Mouse (Mus musculus) NIH3T3 (cell line): ENCODE measurements at regions not wholly inside any gene's neighbourhood (a gene's known extent, or its start where the extent isn't known, plus 50 kb on each side); places are given as distances from the start of the nearest gene placed in this dataset.
A peak's percentile ranks its signal among the peaks of the same experiment; 100 is the strongest.

Source experiments
- DNase-seq: peaks from one replicate; pipeline ENCODE4 v3.0.0-alpha.2; 2012; ENCODE audit warnings: low read depth

DNA sequence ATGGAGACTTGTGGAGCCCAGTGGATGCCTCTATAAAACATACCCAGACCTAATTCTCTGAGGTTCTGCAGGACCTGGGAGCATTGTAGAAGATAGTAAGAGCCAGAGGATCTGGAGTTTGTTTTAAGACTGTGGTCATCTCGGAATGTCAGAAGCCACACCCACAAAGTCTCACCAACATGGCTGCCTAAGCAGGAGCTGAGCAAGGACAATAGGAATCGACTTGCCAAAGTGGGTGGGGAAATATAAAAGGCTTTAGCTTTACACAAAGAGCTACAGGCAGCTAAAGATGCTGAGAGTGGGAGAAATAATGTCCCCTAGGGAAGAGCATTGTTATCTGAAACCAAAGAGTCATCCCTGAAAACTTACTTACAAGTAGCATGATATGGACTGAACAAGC lies 364.7 kb upstream of the Pik3r1 start:
- peak; percentile 21 for DNase-seq

- DNase-seq: no peak
Observed at GRCm38 (mm10) chr13:102135210-102135609, 367.2 kb upstream of the Pik3r1 start.

GRCm38 (mm10) chr13:102142986-102143385 lies 375.0 kb upstream of the Pik3r1 start:
- no peak for DNase-seq

DNA sequence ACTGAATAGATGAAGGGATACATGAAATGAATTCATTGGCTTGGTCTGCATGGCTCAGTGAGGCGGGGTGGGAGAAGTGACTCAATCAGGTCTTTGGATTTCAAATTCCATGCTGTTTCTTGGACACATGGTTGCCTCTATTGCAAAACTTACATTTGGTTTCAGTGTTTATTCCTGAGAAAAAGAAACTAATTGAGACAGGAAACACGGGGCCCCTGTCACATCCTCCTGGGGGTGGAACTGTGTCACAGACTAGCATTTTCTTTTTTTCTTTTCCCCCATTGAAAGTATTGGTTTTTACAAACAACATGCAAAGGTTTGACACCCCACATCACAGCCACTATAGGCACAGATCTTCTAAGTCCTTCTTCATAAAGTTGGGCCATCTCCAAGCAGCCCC lies 375.8 kb upstream of the Pik3r1 start:
- DNase-seq: peak; percentile 46

DNA sequence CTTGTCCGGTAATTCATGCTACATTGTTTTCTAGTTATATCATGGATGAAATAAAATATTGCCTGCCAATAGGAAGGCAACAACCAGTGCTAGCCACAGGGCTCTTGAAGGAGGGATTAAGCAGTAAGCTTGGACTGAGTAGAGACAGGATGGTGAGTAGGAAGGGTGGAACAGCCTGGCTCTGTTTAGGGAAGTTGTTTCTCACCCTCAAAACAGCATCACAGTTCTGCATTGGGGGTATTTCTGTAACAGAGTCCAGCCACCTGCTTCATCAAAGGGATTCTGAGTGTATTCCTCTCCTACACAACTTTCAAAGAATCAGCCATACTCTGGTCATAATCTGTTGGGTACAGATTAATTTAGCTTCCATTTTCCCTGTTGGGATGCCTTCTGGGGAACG lies 380.0 kb upstream of the Pik3r1 start:
- no peak for DNase-seq

GRCm38 (mm10) chr13:102153785-102154608 lies 386.0 kb upstream of the Pik3r1 start:
- DNase-seq: peak; percentile 73

- DNase-seq: no peak
Observed at GRCm38 (mm10) chr13:102154609-102154899, 386.5 kb upstream of the Pik3r1 start.

- no peak for DNase-seq
Observed at GRCm38 (mm10) chr13:102157369-102158130, 389.5 kb upstream of the Pik3r1 start.

DNA sequence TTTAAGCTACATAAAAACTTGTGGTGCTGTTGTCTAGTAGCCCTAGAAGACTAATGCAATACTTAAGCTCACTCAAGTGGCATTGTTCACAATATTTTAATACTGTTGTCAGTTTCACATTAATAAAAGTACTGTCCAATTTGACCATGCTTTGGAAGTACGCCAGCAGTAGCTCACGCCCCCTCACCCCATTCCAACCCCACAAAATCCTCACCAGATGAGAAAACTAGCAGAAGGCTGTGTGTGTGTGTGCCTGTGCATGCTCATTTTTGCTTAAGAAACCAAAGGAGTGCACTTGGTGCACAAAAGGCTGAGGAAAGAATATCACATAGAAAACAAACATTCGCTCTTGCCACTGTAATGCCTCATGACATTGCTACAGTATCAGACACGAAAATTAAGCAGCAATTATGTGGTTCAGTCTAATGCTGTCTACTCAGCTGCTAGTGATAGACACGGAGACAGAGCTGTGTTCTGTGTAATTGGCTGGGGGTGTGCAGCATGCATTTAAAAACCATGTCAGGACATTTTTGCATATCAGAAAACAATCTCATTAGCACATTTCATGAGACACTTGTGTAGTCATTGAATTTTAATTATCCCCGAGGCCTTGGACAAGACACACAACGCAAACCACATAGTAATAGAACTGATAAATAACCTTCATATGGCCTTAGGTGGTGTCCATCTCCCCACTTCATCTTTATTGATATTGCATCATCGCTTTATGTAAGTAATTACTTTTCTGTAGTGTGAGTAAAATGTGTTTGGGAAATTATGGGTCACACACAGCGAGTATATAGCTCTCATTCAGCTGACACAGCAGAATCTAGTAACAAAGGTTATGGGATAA lies 405.6 kb upstream of the Pik3r1 start:
- peak; percentile 9 for DNase-seq

DNA sequence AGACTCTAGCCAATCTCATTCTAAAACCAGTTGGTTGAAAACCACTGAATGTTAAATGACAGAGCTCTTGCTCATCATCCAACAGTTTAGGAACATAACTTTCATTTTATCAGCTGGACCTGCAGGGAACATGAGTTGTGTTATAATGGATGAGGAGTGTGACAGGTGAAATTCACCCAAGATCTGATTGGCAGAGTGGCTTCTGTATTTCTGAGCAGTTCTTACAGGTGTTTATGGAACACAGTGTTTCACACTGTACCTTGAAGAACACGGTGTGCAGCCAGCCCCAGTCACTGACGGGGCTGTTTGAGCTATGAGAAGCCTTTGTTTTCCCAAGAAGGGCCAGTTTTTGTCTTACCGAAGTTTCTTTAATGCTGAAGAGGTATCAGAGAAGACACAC lies 406.4 kb upstream of the Pik3r1 start:
- no peak for DNase-seq

- DNase-seq: no peak
Observed at GRCm38 (mm10) chr13:102174896-102175295, 406.9 kb upstream of the Pik3r1 start.

DNA sequence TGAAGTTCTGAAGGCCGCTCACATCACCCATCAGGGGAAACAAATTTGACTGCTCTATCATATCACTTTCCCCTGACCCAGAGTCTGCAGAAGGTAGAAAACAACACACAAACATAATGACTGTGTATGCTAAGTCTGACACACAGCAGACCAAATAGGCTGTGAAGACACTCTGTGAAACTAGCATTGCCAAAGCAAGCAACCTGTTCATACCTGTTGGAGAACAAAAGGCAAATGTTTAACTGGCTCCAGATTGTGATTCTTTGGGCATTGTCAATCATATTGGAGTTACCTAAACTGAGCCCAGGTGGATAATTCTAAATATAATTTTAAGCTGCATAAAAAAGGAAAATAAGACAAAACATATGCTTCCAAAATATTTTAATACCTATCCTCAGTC lies 407.4 kb upstream of the Pik3r1 start:
- DNase-seq: no peak

- no peak for DNase-seq
Observed at GRCm38 (mm10) chr13:102176456-102176855, 408.4 kb upstream of the Pik3r1 start.

GRCm38 (mm10) chr13:102194716-102195115 lies 426.7 kb upstream of the Pik3r1 start:
- peak; percentile 70 for DNase-seq

DNA sequence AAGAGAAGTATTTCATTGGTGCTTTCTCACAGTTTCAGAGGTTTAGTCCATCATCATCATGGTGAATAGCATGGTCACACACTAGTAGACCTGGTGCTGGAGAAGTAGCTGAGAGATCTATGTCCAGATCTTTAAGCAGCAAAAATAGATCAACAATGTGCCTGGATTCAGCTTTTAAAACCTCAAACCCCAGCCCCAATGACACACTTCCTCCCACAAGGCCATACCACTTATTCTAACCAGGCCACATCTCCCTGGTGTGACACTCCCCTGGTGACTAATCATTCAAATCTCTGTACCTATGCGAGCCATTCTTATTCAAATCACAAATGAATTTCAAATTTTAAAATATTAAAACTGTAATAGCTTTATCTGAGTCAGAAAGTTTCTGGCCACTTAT lies 434.3 kb upstream of the Pik3r1 start:
- no peak for DNase-seq

GRCm38 (mm10) chr13:102218486-102218885 lies 450.5 kb upstream of the Pik3r1 start:
- no peak for DNase-seq

DNA sequence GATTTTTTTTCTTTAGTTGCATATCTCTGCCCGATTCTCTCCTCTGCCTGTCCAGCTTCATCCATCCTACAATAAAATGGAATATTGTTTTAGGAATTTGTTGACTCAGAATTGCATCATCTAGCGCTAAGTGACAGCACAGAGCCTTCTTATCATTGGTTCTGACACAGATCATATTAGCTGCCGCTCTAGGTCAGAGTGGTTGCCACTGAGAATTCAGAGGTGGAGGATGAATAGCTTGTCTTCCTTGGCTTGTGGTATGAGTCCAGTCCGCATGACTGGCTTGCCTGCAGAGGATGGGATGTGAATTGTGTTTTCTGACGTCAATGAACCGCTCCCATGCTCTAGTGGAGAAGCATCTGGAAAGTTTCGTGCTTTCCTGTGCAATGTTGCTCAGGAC lies 462.3 kb upstream of the Cd180 start:
- DNase-seq: peak; percentile 86

DNA sequence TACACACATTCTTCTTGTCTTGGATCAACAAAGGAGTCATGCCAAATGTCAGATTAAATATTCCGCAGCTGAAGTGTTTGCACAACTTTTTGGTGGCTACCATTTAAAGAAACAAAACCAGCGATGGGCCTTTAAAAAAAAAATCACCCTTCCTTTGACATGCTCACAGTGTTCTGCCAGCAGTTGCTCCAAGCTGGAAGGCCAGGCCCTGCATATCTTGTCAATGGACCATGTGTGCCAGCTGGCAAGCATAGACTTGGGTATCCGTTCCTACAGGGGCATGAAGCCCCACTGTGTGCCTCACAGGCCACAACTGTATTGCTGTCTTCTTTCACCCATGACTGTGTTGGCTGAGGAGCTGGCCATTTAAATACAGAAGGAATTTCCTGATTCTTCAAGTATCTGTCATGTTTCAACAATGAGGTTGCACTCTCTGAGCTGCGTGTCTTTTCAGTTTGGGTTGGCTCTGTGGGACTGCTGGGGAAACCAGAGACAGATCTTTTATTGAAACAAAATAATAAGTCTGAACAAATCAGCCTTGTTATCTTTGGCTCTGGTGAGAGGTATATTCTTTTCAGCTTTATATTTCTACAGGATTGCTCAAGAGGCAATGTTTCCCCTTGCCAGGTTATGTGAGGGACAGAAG lies 460.9 kb upstream of the Cd180 start:
- DNase-seq: peak; percentile 91

DNA sequence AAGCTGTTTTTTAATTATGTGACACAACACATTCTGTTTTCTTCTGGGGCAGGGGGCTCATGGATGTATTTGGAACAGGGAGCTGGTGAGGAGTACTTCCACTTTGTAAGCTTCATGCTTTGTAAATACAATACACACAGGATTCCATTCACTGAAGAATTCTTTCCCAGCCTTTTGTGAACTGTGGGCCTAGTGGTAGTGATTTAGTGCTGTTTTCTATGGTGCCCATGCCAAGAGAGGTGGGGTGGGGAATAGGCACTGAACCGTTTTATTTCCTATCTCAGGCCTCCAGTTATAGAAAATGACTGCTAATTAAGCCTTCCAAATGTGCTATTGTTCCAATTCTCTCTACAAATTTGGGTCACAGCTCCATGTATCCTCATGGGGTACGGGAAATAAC lies 442.5 kb upstream of the Cd180 start:
- no peak for DNase-seq

DNA sequence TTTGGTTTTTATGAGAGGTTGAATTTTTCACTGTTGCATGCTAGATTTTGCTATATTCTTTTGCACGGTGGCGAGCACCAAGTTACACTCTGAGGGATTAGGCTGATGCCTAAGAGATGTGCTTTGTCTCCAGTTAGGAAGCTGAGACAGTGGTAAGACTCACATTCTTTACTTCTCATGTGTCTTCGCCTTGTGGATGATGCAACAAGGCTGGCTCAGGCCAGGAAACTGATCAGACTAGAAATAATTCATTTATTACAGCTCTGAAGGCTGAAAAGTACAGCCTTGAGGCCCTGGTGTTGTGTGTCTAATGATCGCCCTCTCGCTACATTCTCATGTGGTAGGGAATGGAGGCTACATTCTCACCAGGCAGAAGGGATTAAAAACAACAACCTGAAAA lies 441.6 kb upstream of the Cd180 start:
- DNase-seq: peak; percentile 51

GRCm38 (mm10) chr13:102255401-102256371 lies 437.7 kb upstream of the Cd180 start:
- DNase-seq: peak; percentile 87
